Mouse (Mus musculus) hindbrain, embryonic 15.5 days (tissue): ENCODE results near the gene C2cd2. TPM values are rescaled to one million over a fixed set of nuclear protein-coding genes. Genes with fewer than 3 reads are reported as not detected.
A peak's percentile ranks its signal among the peaks of the same experiment; 100 is the strongest.
"Not testable (repeated sequence)": the region's sequence is repeated elsewhere in the genome, so short reads cannot be mapped to it uniquely, and the experiment has no call there.

ENCODE experiments used
- ATAC-seq: fragments of 200-750 bp; cut with Nextera tagmentation; 2 replicates; pipeline ENCODE4 v1.8.0; 2017; ENCODE audit warnings: low read depth, moderate number of reproducible peaks, moderate TSS enrichment; ENCODE audit not compliant: low FRiP score
- H3K27ac ChIP-seq: fragments of 300-500 bp; sonication (generic); replicated peaks from 2 replicates; pipeline ENCODE4 v1.5.1; 2015; ENCODE audit warnings: mild to moderate bottlenecking, inconsistent platforms
- H3K27me3 ChIP-seq: fragments of 300-500 bp; sonication (generic); 2 replicates; pipeline ENCODE4 v1.6.1; 2015; ENCODE audit warnings: control low read depth, inconsistent platforms
- H3K36me3 ChIP-seq: fragments of 300-500 bp; sonication (generic); 2 replicates; pipeline ENCODE4 v1.6.1; 2015; ENCODE audit warnings: control low read depth, inconsistent platforms
- H3K4me1 ChIP-seq: fragments of 300-500 bp; sonication (generic); replicated peaks from 2 replicates; pipeline ENCODE4 v1.6.1; 2015; ENCODE audit warnings: control low read depth, inconsistent platforms
- H3K4me2 ChIP-seq: fragments of 300-500 bp; sonication (generic); 2 replicates; pipeline ENCODE4 v1.6.1; 2015; ENCODE audit warnings: moderate library complexity, mild to moderate bottlenecking, inconsistent platforms
- H3K4me3 ChIP-seq: fragments of 300-500 bp; sonication (generic); 2 replicates; pipeline ENCODE4 v1.5.1; 2015; ENCODE audit warnings: mild to moderate bottlenecking, inconsistent platforms
- H3K9ac ChIP-seq: fragments of 300-500 bp; sonication (generic); 2 replicates; pipeline ENCODE4 v1.6.1; 2015; ENCODE audit warnings: inconsistent platforms
- H3K9me3 ChIP-seq: fragments of 300-500 bp; sonication (generic); 2 replicates; pipeline ENCODE4 v1.6.1; 2016; ENCODE audit warnings: control low read depth, inconsistent platforms
- WGBS: fragments of 180-500 bp; shearing (Covaris S2); methylation state at CpG from one replicate; pipeline ENCODE4 v1.1.7; 2015; 5-methylcytosine and 5-hydroxymethylcytosine counted together
- polyA plus RNA-seq: library from polyadenylated mRNA; unstranded; fragments of >200 nt; fragmentation: Nextera tagmentation; extraction: Ambion mirVana; gene quantifications from 2 replicates; pipeline ENCODE4 v1.2.1, GENCODE M21; 2015

The C2cd2 gene
- polyA plus RNA-seq, 1 experiment from 2014 or later, result 16.7 TPM

DNA sequence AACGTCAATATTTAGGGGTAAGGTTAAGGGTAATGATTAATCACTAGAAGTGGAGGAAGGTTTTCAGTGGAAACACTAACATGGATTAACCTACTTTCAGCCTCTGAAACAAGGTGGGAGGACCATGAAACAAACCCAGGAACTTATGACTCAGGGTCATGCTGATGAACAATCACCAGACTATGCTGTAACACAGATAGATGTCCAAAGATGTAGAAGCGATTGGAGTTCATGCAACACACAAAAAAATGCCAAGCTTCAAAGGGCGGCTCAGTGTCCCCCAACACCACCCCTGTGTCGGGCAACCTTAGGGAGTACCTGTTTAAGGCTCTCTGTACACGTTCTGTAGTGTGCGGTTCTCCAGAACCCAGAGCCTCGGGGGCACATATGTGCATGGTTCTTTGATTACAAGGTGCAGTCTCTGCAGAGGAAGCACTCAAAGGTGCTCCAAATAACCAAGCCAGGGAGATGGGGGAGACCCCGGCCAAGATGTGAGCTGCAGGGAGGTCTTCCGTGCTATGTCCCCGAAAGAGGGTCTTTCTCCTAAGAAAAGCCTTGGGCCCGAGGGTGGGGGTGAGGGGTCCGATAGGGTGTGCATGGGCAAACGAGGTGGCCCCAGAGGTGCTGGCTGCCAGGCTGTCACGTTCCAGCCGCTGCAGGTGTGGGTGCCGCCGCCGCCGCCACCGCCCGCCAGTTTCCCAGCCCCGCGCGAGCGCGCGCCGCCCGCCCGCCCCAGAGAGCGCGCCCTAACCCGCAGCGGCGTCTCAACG is 832 bp downstream of the C2cd2 start:
- Histone ChIP-seq H3K9ac (peak overlapping the region; percentile 74), H3K9me3 (no peaks in the 10 kb centered on the region), H3K4me3 (peak overlapping the region; percentile 80), H3K36me3 (peaks cover 2% of the 10 kb centered on the region), H3K27me3 (no peaks in the 10 kb centered on the region), H3K27ac (peak overlapping the region; percentile 99), H3K4me1 (peaks cover 21% of the 10 kb centered on the region), H3K4me2 (peak overlapping the region; percentile 84)
- 8% methylated on average over 36 of the region's 36 CpGs for WGBS
- peak; percentile 53 for ATAC-seq

DNA sequence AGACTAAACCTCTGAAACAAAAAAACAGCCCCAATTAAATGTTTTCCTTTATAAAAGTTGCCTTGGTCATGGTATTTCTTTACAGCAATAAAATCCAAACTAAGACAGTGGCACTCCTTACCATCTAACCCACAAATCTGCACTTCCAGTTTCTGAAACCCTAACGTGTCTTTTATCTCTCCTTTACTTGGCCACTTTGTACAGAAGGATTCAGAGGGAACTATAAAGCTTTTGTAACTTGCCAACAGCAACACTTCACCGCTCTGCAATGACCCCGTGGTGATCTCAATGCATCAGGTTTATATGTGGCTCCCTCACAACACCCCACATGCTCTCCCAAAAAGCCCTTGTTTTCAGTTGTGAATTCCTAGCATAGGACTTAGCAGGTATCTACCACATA is 2.0 kb downstream of the C2cd2 start:
- no peak overlapping the region for H3K27ac ChIP-seq
- H3K4me3 ChIP-seq, result no peak overlapping the region
- 96% methylated on average over 3 of the region's 3 CpGs for WGBS
- H3K4me2 ChIP-seq, result no peak overlapping the region
- no peaks in the 10 kb centered on the region for H3K9me3 ChIP-seq
- no peaks in the 10 kb centered on the region for H3K27me3 ChIP-seq
- peaks cover 11% of the 10 kb centered on the region for H3K36me3 ChIP-seq
- no peak for ATAC-seq
- no peak overlapping the region for H3K9ac ChIP-seq
- peaks cover 21% of the 10 kb centered on the region for H3K4me1 ChIP-seq

DNA sequence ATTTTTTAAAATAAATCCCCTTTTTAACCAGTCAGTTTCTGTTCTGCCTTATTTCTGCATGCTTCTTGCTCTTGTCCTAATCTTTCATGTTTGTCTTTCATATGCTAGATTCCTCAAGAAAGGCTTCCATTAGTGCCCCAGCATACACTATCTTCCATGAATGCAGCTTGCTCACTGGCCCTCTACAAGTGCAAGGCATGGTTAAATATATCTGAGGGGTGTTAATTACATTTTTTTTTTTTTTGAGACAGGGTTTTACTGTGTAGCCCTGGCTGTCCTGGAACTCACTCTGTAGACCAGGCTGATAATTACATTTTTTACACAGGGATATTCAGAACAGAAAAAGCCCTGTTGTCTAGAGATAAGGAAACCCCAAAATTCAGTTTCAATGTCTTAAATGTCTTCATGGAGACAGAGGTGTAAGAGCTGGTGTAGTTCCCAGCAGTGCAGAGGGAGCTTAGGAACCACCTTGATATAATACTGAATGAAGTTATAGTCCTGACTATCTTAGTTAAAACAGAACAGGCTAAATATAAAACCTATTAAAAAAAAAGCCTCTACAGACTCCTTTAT is 3.9 kb downstream of the C2cd2 start:
- H3K36me3 ChIP-seq, result peaks cover 21% of the 10 kb centered on the region
- no peak for ATAC-seq
- H3K4me1 ChIP-seq, result peaks cover 21% of the 10 kb centered on the region
- no peak overlapping the region for H3K4me2 ChIP-seq
- no peak overlapping the region for H3K9ac ChIP-seq
- no peaks in the 10 kb centered on the region for H3K27me3 ChIP-seq
- H3K27ac ChIP-seq, result no peak overlapping the region
- no peak overlapping the region for H3K4me3 ChIP-seq
- no peaks in the 10 kb centered on the region for H3K9me3 ChIP-seq

DNA sequence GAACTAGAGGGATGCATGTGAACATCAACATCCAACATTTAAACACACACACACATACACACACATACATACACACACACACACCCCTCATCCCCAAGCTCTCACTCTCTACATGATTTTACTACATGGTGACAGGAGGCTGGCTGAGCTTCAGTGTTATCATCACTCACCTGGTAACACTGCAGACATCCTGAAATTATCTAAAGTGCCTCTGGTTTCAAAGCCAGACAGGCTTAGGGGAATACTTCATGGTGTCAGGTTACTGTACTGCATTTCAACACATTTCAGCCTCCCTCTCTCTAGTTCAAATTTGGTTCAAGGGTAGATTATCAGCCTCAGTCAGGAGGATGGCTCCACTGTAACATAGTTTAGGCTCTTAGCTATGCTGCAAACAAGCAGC is 4.8 kb downstream of the C2cd2 start:
- H3K27ac ChIP-seq, result no peak overlapping the region
- peaks cover 21% of the 10 kb centered on the region for H3K36me3 ChIP-seq
- H3K4me1 ChIP-seq, result peaks cover 14% of the 10 kb centered on the region
- no peak overlapping the region for H3K4me2 ChIP-seq
- no peak overlapping the region for H3K9ac ChIP-seq
- H3K9me3 ChIP-seq, result no peaks in the 10 kb centered on the region
- no peak for ATAC-seq
- H3K4me3 ChIP-seq, result no peak overlapping the region
- no peaks in the 10 kb centered on the region for H3K27me3 ChIP-seq

DNA sequence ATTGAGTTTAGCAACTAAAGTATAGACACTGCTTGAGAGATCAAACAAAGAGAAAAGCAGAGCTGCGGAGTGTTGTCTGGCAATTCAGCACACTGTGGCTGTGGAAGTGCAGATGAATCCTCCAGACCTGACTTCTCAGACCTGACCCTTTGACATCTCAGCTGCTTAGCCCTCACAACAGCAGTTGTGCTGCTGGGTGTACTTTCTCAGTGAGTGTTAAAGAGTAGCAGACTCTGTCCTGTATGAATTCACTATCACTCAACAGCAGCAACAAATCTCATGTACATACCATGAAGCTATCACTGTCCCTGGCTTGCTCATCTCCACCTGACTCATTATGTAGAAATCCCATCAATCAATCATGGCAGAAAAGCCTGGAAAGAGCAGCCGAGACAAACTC is 6.4 kb downstream of the C2cd2 start:
- H3K9ac ChIP-seq, result no peak overlapping the region
- no peak for ATAC-seq
- H3K4me2 ChIP-seq, result no peak overlapping the region
- H3K36me3 ChIP-seq, result peaks cover 32% of the 10 kb centered on the region
- no peaks in the 10 kb centered on the region for H3K27me3 ChIP-seq
- no peak overlapping the region for H3K4me3 ChIP-seq
- H3K27ac ChIP-seq, result no peak overlapping the region
- peaks cover 7% of the 10 kb centered on the region for H3K4me1 ChIP-seq
- 79% methylated on average over 2 of the region's 2 CpGs for WGBS
- H3K9me3 ChIP-seq, result no peaks in the 10 kb centered on the region

DNA sequence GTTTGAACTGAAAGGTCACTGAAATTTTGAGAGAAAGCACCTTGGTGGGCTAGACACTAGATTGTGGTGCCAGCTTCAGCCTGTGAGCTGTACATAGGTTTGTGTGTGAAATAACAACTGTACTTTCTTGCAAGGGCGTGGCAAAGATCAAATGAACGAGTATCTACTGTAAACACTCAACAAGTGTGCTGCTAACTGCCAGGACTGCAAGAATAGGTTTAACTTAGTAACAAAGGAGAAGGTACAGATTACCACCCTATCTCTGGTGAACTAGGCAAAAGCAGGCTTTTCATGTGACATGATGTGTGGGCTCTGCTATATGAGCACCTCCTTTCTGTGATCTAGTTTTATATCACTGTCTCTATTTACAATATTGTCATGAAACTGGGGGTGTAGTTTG is 9.1 kb downstream of the C2cd2 start:
- no peaks in the 10 kb centered on the region for H3K9me3 ChIP-seq
- peaks cover 45% of the 10 kb centered on the region for H3K36me3 ChIP-seq
- H3K27me3 ChIP-seq, result no peaks in the 10 kb centered on the region
- H3K4me3 ChIP-seq, result no peak overlapping the region
- 94% methylated on average over 2 of the region's 2 CpGs for WGBS
- no peak overlapping the region for H3K9ac ChIP-seq
- no peak overlapping the region for H3K4me2 ChIP-seq
- H3K27ac ChIP-seq, result no peak overlapping the region
- ATAC-seq, result no peak
- H3K4me1 ChIP-seq, result no peaks in the 10 kb centered on the region

DNA sequence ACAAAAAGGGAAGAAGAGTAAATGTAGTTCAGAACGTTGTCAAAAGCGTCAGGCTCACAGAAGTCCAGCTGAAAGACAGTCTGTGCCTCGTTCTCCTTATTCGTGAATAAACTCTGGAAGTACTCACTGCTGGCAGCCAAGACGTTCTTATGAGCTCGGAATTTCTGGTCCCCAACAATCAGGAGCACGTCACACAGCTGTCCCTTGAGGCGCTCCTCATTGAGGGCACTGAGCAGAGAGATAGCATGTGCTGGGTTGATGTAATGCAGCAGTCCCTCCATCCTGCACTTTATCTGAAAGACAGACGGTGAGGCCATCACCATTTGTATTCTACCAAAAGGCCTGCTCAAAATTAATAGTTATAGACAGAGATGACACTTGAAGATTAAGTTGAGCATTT is 9.6 kb downstream of the C2cd2 start:
- no peaks in the 10 kb centered on the region for H3K4me1 ChIP-seq
- 89% methylated on average over 9 of the region's 9 CpGs for WGBS
- H3K9me3 ChIP-seq, result no peaks in the 10 kb centered on the region
- no peak for ATAC-seq
- H3K27me3 ChIP-seq, result no peaks in the 10 kb centered on the region
- H3K4me2 ChIP-seq, result no peak overlapping the region
- H3K36me3 ChIP-seq, result peaks cover 45% of the 10 kb centered on the region
- no peak overlapping the region for H3K9ac ChIP-seq
- no peak overlapping the region for H3K4me3 ChIP-seq
- H3K27ac ChIP-seq, result no peak overlapping the region

DNA sequence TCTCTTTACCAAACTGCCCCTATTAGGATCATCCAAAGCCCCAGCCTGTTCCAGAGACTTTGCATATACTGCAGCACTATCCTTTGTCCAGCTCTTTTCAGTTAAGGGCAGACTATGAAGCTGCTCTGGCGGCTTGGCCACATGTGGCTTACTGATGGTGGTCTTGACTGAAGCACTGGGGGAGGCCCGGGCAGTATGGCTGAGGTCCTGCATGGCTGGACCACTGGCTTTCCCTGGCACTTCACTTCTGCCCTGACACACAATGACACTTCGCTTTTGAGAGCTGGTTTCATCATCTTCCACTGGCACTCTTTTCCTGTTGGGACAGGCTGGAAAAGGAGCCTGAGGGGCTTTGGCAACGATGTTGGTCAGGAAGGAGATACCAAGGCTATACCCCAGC is 10.0 kb downstream of the C2cd2 start:
- Histone ChIP-seq H3K27me3 (no peaks in the 10 kb centered on the region), H3K4me1 (no peaks in the 10 kb centered on the region), H3K9ac (no peak overlapping the region), H3K9me3 (no peaks in the 10 kb centered on the region), H3K27ac (no peak overlapping the region), H3K36me3 (peaks cover 45% of the 10 kb centered on the region), H3K4me3 (no peak overlapping the region), H3K4me2 (no peak overlapping the region)
- no peak for ATAC-seq
- WGBS, result 92% methylated on average over 4 of the region's 4 CpGs

DNA sequence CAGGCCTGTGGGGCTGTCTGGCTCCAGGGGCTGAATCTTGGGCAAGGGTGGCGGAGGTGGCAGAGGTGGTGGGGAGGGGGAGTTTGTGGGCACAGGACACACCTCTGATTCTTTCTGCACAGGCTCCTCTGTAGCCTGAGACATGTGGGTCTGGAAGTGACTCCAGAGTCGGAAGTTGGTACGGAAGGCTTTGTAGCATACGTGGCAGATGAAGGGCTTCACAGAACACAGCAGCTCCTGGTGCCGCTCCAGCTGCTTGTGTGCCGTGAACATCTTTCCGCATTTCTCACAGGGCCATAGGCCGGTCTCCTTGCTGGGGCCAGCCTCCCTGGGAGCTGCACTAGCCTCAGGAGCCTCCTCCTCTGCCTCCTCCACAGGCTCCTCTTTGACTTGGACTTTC is 12.3 kb downstream of the C2cd2 start:
- no peak overlapping the region for H3K4me2 ChIP-seq
- H3K27me3 ChIP-seq, result no peaks in the 10 kb centered on the region
- H3K9ac ChIP-seq, result no peak overlapping the region
- ATAC-seq, result no peak
- H3K9me3 ChIP-seq, result no peaks in the 10 kb centered on the region
- 92% methylated on average over 8 of the region's 8 CpGs for WGBS
- H3K27ac ChIP-seq, result no peak overlapping the region
- H3K4me3 ChIP-seq, result no peak overlapping the region
- H3K4me1 ChIP-seq, result no peaks in the 10 kb centered on the region
- H3K36me3 ChIP-seq, result peaks cover 32% of the 10 kb centered on the region

DNA sequence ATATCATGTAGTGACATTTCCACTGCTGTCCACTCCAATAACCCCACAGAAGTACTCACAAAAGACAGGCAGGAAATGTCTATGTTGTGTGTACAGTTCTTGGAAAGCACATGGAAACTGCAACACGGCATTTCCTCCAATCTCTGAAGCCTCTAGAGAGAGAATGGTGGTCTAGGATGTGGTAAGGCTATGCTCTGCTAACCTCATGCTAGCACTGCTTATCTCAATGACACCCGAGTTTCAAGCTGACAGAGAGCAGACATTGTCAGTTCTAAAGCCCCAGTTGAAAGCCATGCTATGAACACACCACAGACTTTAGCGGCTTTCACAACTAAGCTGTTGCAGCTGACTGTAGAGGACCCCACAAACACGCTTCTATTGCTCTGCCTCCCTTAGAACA is 13.6 kb downstream of the C2cd2 start:
- WGBS, result 86% methylated on average over 4 of the region's 4 CpGs
- no peak for ATAC-seq
- Histone ChIP-seq H3K9ac (no peak overlapping the region), H3K27ac (no peak overlapping the region), H3K4me2 (no peak overlapping the region), H3K4me1 (no peaks in the 10 kb centered on the region), H3K36me3 (peaks cover 27% of the 10 kb centered on the region), H3K4me3 (no peak overlapping the region), H3K9me3 (no peaks in the 10 kb centered on the region), H3K27me3 (no peaks in the 10 kb centered on the region)

DNA sequence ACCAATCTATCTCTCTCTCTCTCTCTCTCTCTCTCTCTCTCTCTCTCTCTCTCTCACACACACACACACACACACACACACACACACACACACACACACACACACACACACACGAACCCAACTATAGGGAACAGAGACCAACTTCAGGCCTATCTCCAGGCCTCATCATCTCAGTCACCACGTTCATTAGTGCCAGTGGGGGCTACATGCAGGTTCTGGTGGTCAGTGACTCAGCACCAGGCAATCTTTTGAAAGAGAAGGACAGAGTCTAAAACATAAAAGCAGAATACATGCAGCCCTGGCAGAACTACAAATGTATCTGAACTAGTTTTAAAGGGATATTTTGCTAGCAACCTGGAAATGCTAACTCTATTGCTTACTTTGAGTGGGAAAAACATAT is 15.4 kb downstream of the C2cd2 start:
- WGBS, result 95% methylated on average over 2 of the region's 2 CpGs
- not testable (repeated sequence) for H3K4me3 ChIP-seq, H3K27ac ChIP-seq, H3K4me2 ChIP-seq, H3K4me1 ChIP-seq, H3K9me3 ChIP-seq, ATAC-seq, H3K9ac ChIP-seq, H3K27me3 ChIP-seq
- peaks cover 22% of the 10 kb centered on the region for H3K36me3 ChIP-seq

DNA sequence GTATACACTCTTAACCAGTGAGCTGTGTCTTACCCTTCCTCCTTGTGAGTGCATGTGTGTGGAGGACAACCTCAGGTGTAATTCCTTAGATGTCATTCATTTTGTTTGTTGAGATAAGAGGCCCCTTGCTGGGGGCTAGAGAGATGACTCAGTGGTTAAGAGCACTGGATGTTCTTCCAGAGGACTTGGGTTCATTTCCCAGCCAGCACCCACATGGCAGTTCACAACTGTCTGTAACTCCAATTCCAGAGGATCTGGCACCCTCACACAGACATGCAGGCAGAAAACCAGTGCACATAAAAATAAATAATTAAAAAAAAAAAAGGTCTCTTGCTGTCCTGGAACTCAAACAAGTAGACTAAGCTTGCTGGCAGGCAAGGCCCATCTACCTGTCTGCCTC is 20.6 kb downstream of the C2cd2 start:
- no peaks in the 10 kb centered on the region for H3K9me3 ChIP-seq
- no peak overlapping the region for H3K4me2 ChIP-seq
- ATAC-seq, result no peak
- no peaks in the 10 kb centered on the region for H3K27me3 ChIP-seq
- H3K4me3 ChIP-seq, result no peak overlapping the region
- no peaks in the 10 kb centered on the region for H3K4me1 ChIP-seq
- H3K36me3 ChIP-seq, result no peaks in the 10 kb centered on the region
- H3K27ac ChIP-seq, result no peak overlapping the region
- H3K9ac ChIP-seq, result no peak overlapping the region

DNA sequence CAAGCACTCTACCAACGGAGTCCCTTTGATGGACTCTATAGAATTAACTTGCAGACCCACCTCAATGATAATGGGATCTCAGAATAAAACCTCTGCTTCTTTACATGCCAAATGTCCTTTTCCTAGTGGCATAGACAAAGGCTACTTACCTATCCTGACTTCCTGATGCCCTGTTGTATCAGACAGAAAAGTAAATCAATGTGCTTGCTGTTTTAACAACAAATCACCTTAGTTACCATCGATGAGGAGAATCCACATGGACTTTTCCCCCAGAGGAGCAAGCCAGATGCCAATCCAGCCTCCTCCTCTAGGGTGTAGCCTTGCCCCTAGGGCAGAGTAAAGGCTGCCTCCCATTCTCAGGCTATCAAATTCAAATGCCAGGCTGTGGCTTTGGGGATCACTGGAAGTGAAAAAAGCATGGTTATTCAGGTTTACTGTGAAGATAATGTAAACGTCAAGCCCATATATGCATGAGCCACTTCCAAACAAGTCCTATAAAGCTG is 21.9 kb downstream of the C2cd2 start:
- no peak for ATAC-seq
- 90% methylated on average over 3 of the region's 3 CpGs for WGBS

More for the DNA sequence above, 21.9 kb downstream of the C2cd2 start:
- Histone ChIP-seq H3K36me3 (no peaks in the 10 kb centered on the region), H3K9ac (no peak overlapping the region), H3K4me2 (no peak overlapping the region), H3K4me1 (no peaks in the 10 kb centered on the region), H3K27me3 (no peaks in the 10 kb centered on the region), H3K27ac (no peak overlapping the region), H3K9me3 (no peaks in the 10 kb centered on the region), H3K4me3 (no peak overlapping the region)
